Mouse (Mus musculus): ENCODE results near the gene Aqp1. TPM values are rescaled to one million over a fixed set of nuclear protein-coding genes. Genes with fewer than 3 reads are reported as not detected.

Aqp1 gene
- polyA plus RNA-seq, 1 experiment, result 0.60 TPM

DNA sequence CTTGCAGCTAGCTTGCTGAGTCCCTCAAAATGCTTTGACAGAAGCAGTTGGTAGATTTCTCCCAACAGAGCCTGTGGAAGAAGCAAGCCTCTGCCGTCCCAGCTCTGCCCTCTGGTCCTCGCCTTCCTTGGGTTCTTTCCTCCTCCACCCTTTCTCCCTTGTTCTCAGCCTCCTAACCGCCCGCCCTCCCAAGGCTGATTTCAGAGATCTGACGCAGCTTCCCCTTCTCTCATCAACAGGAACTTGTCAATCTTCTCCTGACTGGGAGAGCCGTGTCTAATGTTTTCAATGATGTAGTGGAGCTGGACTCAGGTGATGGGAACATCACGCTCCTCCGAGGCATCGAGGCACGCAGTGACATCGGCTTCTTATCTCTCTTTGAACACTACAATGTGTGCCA, 35.5 kb upstream of the Aqp1 start:
- Histone ChIP-seq H3K36me3 (ENCODE audit: control insufficient read depth, insufficient read depth, low read length, poor library complexity, severe bottlenecking) (no peaks in the 10 kb centered on the region), H3K27ac (ENCODE audit: insufficient read depth, low read length) (no peak overlapping the region), H3K4me1 (ENCODE audit: control insufficient read depth, insufficient read depth, low read length) (no peaks in the 10 kb centered on the region), H3K4me3 (ENCODE audit: low read depth, low read length) (no peak overlapping the region), H3K9ac (ENCODE audit: low read depth, poor library complexity, severe bottlenecking) (no peak overlapping the region), H3K27me3 (ENCODE audit: control insufficient read depth, insufficient read depth, low read length, poor library complexity, severe bottlenecking) (no peaks in the 10 kb centered on the region), H3K9me3 (replicated peaks; ENCODE audit: control insufficient read depth, insufficient read depth, low read length, poor library complexity, severe bottlenecking) (no peaks in the 10 kb centered on the region)
- no peak for TF ChIP-seq EP300 (IDR thresholded peaks at IDR 0.05; ENCODE audit: insufficient read depth, low read depth, low read length)
- TF ChIP-seq POLR2A (IDR thresholded peaks at IDR 0.05; ENCODE audit: insufficient read depth, low read length), result no peak
- TF ChIP-seq CTCF (IDR thresholded peaks at IDR 0.05; ENCODE audit: low read depth, low read length), result no peak

- Histone ChIP-seq H3K36me3 (ENCODE audit: control insufficient read depth, insufficient read depth, low read length, poor library complexity, severe bottlenecking) (no peaks in the 10 kb centered on the region), H3K9ac (ENCODE audit: low read depth, poor library complexity, severe bottlenecking) (no peak overlapping the region), H3K4me1 (ENCODE audit: control insufficient read depth, insufficient read depth, low read length) (no peaks in the 10 kb centered on the region), H3K27me3 (ENCODE audit: control insufficient read depth, insufficient read depth, low read length, poor library complexity, severe bottlenecking) (no peaks in the 10 kb centered on the region), H3K4me3 (ENCODE audit: low read depth, low read length) (no peak overlapping the region), H3K27ac (ENCODE audit: insufficient read depth, low read length) (no peak overlapping the region), H3K9me3 (replicated peaks; ENCODE audit: control insufficient read depth, insufficient read depth, low read length, poor library complexity, severe bottlenecking) (no peaks in the 10 kb centered on the region)
- TF ChIP-seq CTCF (IDR thresholded peaks at IDR 0.05; ENCODE audit: low read depth, low read length) (no peak), EP300 (IDR thresholded peaks at IDR 0.05; ENCODE audit: insufficient read depth, low read depth, low read length) (no peak), POLR2A (IDR thresholded peaks at IDR 0.05; ENCODE audit: insufficient read depth, low read length) (no peak)
Measured at GRCm38 (mm10) chr6:55310179-55310578, 26.1 kb upstream of the Aqp1 start.

- Histone ChIP-seq H3K27ac (ENCODE audit: insufficient read depth, low read length) (no peak overlapping the region), H3K36me3 (ENCODE audit: control insufficient read depth, insufficient read depth, low read length, poor library complexity, severe bottlenecking) (no peaks in the 10 kb centered on the region), H3K9ac (ENCODE audit: low read depth, poor library complexity, severe bottlenecking) (no peak overlapping the region), H3K4me1 (ENCODE audit: control insufficient read depth, insufficient read depth, low read length) (no peaks in the 10 kb centered on the region), H3K4me3 (ENCODE audit: low read depth, low read length) (no peak overlapping the region), H3K9me3 (replicated peaks; ENCODE audit: control insufficient read depth, insufficient read depth, low read length, poor library complexity, severe bottlenecking) (no peaks in the 10 kb centered on the region), H3K27me3 (ENCODE audit: control insufficient read depth, insufficient read depth, low read length, poor library complexity, severe bottlenecking) (no peaks in the 10 kb centered on the region)
- TF ChIP-seq POLR2A (IDR thresholded peaks at IDR 0.05; ENCODE audit: insufficient read depth, low read length) (no peak), CTCF (IDR thresholded peaks at IDR 0.05; ENCODE audit: low read depth, low read length) (no peak), EP300 (IDR thresholded peaks at IDR 0.05; ENCODE audit: insufficient read depth, low read depth, low read length) (no peak)
Measured at GRCm38 (mm10) chr6:55311962-55312361, 24.3 kb upstream of the Aqp1 start.

DNA sequence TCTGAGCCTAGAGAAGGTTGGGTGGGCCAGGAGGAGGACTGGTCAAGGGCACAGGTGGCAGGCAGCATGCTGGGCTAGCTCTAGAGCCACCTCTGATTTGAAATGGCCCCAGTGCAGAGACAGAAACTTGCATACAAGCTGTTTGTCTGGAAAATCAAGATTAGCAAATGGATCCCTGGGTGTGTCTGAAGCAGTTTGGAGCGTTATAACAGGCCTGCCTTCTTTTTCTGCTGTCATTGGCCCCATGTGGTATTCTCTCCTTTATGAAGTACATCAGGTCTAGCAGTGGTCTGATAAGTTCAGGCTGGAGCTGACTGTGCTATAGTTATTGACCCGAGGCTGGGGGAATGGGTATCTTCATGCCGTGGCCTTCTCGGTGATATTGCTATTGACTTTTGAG, 22.3 kb upstream of the Aqp1 start:
- no peaks in the 10 kb centered on the region for H3K36me3 ChIP-seq (ENCODE audit: control insufficient read depth, insufficient read depth, low read length, poor library complexity, severe bottlenecking)
- TF ChIP-seq EP300 (IDR thresholded peaks at IDR 0.05; ENCODE audit: insufficient read depth, low read depth, low read length) (no peak), POLR2A (IDR thresholded peaks at IDR 0.05; ENCODE audit: insufficient read depth, low read length) (no peak), CTCF (IDR thresholded peaks at IDR 0.05; ENCODE audit: low read depth, low read length) (no peak)
- H3K9ac ChIP-seq (ENCODE audit: low read depth, poor library complexity, severe bottlenecking), result no peak overlapping the region
- H3K27me3 ChIP-seq (ENCODE audit: control insufficient read depth, insufficient read depth, low read length, poor library complexity, severe bottlenecking), result no peaks in the 10 kb centered on the region
- H3K4me1 ChIP-seq (ENCODE audit: control insufficient read depth, insufficient read depth, low read length), result no peaks in the 10 kb centered on the region
- H3K27ac ChIP-seq (ENCODE audit: insufficient read depth, low read length), result no peak overlapping the region
- no peaks in the 10 kb centered on the region for H3K9me3 ChIP-seq (replicated peaks; ENCODE audit: control insufficient read depth, insufficient read depth, low read length, poor library complexity, severe bottlenecking)
- no peak overlapping the region for H3K4me3 ChIP-seq (ENCODE audit: low read depth, low read length)

DNA sequence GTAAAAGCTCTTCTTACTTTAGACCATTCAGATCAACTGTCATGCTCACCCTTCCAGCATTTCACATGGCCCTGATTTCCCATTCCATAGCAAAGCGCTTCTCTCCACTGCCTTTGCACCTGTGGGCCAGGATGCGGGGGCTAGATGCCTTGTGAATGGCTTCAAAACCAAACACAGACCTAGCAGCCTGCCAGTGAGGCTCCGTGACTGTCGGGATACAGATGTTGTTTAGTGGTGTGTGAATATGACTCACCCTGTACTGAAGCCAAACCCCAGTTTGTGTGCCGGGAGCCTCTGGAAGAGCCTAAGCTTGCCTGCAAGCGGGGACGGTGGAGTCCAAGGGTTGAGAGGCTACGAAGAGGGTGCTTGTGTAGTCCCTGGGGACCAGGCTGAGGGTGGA, 21.6 kb upstream of the Aqp1 start:
- Histone ChIP-seq H3K36me3 (ENCODE audit: control insufficient read depth, insufficient read depth, low read length, poor library complexity, severe bottlenecking) (no peaks in the 10 kb centered on the region), H3K9me3 (replicated peaks; ENCODE audit: control insufficient read depth, insufficient read depth, low read length, poor library complexity, severe bottlenecking) (no peaks in the 10 kb centered on the region), H3K4me3 (ENCODE audit: low read depth, low read length) (no peak overlapping the region), H3K27me3 (ENCODE audit: control insufficient read depth, insufficient read depth, low read length, poor library complexity, severe bottlenecking) (no peaks in the 10 kb centered on the region), H3K9ac (ENCODE audit: low read depth, poor library complexity, severe bottlenecking) (no peak overlapping the region), H3K4me1 (ENCODE audit: control insufficient read depth, insufficient read depth, low read length) (no peaks in the 10 kb centered on the region), H3K27ac (ENCODE audit: insufficient read depth, low read length) (no peak overlapping the region)
- TF ChIP-seq EP300 (IDR thresholded peaks at IDR 0.05; ENCODE audit: insufficient read depth, low read depth, low read length) (no peak), POLR2A (IDR thresholded peaks at IDR 0.05; ENCODE audit: insufficient read depth, low read length) (no peak), CTCF (IDR thresholded peaks at IDR 0.05; ENCODE audit: low read depth, low read length) (no peak)

- no peak overlapping the region for H3K9ac ChIP-seq (ENCODE audit: low read depth, poor library complexity, severe bottlenecking)
- H3K27ac ChIP-seq (ENCODE audit: insufficient read depth, low read length), result no peak overlapping the region
- no peaks in the 10 kb centered on the region for H3K36me3 ChIP-seq (ENCODE audit: control insufficient read depth, insufficient read depth, low read length, poor library complexity, severe bottlenecking)
- TF ChIP-seq CTCF (IDR thresholded peaks at IDR 0.05; ENCODE audit: low read depth, low read length) (no peak), POLR2A (IDR thresholded peaks at IDR 0.05; ENCODE audit: insufficient read depth, low read length) (no peak), EP300 (IDR thresholded peaks at IDR 0.05; ENCODE audit: insufficient read depth, low read depth, low read length) (no peak)
- H3K4me1 ChIP-seq (ENCODE audit: control insufficient read depth, insufficient read depth, low read length), result no peaks in the 10 kb centered on the region
- no peaks in the 10 kb centered on the region for H3K9me3 ChIP-seq (replicated peaks; ENCODE audit: control insufficient read depth, insufficient read depth, low read length, poor library complexity, severe bottlenecking)
- no peaks in the 10 kb centered on the region for H3K27me3 ChIP-seq (ENCODE audit: control insufficient read depth, insufficient read depth, low read length, poor library complexity, severe bottlenecking)
- H3K4me3 ChIP-seq (ENCODE audit: low read depth, low read length), result no peak overlapping the region
Measured at GRCm38 (mm10) chr6:55318597-55318996, 17.6 kb upstream of the Aqp1 start.

Measured in ES-Bruce4 (cell line).